Mouse (Mus musculus) C2C12 (cell line): Measurements from ENCODE around the gene Frmd4b. TPM values are rescaled to one million over a fixed set of nuclear protein-coding genes. Genes with fewer than 3 reads are reported as not detected.

ENCODE experiments used
- H3K27me3 ChIP-seq: one replicate; pipeline ENCODE4 v1.6.1; 2011; ENCODE audit not compliant: control insufficient read depth, insufficient read depth, insufficient read length
- H3K36me3 ChIP-seq: one replicate; pipeline ENCODE4 v1.6.1; 2011; ENCODE audit not compliant: control insufficient read depth, insufficient read depth
- H3K4me3 ChIP-seq: one replicate; pipeline ENCODE4 v1.5.1; 2011; ENCODE audit warnings: mild to moderate bottlenecking, control low read depth; ENCODE audit not compliant: poor library complexity, insufficient read depth, severe bottlenecking
- H3K79me2 ChIP-seq: one replicate; pipeline ENCODE4 v1.6.1; 2011; ENCODE audit not compliant: control insufficient read depth, insufficient read depth
- H3K79me3 ChIP-seq: one replicate; pipeline ENCODE4 v1.6.1; 2011; ENCODE audit warnings: low read depth, control low read depth
- H3ac ChIP-seq: one replicate; pipeline ENCODE3; 2011; ENCODE audit warnings: low read depth; ENCODE audit not compliant: control insufficient read depth, insufficient read length
- CEBPB ChIP-seq: IDR thresholded peaks from one replicate; pipeline ENCODE4 v1.6.1; 2011; ENCODE audit warnings: low read depth, mild to moderate bottlenecking, control low read depth, moderate library complexity
- CTCF ChIP-seq: IDR thresholded peaks from one replicate; pipeline ENCODE4 v1.5.1; 2011; ENCODE audit not compliant: control insufficient read depth, insufficient read depth, insufficient read length
- FOSL1 ChIP-seq: IDR thresholded peaks from one replicate; pipeline ENCODE4 v1.8.0; 2011; ENCODE audit warnings: mild to moderate bottlenecking, low read length; ENCODE audit not compliant: poor library complexity, insufficient read depth, severe bottlenecking
- MAX ChIP-seq: IDR thresholded peaks from one replicate; pipeline ENCODE4 v1.6.1; 2011; ENCODE audit warnings: mild to moderate bottlenecking, control low read depth
- MYOD1 ChIP-seq: IDR thresholded peaks from one replicate; pipeline ENCODE4 v1.6.1; 2011; ENCODE audit warnings: low read depth; ENCODE audit not compliant: control insufficient read depth, insufficient read length
- MYOG ChIP-seq: IDR thresholded peaks from one replicate; pipeline ENCODE4 v1.6.1; 2011; ENCODE audit not compliant: control insufficient read depth, insufficient read length; ENCODE audit errors: extremely low read depth
- USF1 ChIP-seq: IDR thresholded peaks from one replicate; pipeline ENCODE4 v1.6.1; 2011; ENCODE audit warnings: low read depth, mild to moderate bottlenecking, control low read depth, moderate library complexity
- polyA plus RNA-seq: library from polyadenylated mRNA; unstranded; fragments of >200 nt; fragmentation: generic; extraction: Trizol; gene quantifications from one replicate; pipeline ENCODE4 v1.2.1, GENCODE M21; 2012; ENCODE audit warnings: missing spikeins

Gene Frmd4b
- polyA plus RNA-seq, 1 experiment = not detected

DNA sequence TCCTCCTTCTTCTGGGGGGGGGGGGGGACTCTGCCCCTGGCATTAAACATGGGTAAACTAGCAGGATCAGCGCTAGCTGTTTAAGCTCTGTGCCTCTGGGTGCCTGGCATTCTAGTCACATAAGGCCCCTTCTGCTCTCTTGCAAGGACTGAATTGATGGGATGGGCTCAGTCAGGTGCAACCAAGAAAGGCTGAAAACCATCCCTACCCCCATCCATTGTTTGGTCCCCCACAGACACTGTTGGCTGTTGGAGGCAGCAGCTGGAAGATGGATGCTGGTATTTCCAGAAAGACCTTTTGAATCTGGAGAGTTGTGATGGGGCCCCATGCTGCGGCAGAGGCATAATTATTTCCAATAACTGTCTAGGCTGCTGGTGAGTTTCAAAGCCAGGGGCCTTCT is 7.3 kb downstream of the Frmd4b start:
- Histone ChIP-seq H3K79me3 (no peaks in the 10 kb centered on the region), H3K79me2 (no peaks in the 10 kb centered on the region), H3K36me3 (no peaks in the 10 kb centered on the region), H3K27me3 (no peaks in the 10 kb centered on the region), H3K4me3 (no peak overlapping the region), H3ac (no peak overlapping the region)
- TF ChIP-seq FOSL1 (no peak), MYOD1 (no peak), MYOG (no peak), CTCF (no peak), USF1 (no peak), MAX (no peak), CEBPB (no peak)

DNA sequence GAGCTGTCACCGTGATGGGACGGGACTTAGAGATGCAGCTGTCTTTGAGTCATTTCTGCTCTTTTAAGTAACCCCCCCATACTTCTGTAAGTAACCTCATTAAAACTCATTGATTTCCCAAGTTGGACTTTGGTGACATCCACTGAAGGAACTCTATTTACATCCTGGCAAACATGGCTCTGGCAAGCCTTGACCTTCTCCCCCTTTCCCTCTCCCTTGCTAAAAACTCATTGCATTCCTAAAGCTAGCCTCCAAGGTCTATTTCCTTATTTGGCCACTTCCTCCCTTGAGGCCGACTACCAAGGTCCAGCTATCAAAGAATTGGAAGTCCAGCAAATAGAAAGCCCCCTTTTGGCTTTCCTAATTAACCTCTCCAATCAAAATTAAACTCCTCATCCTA is 9.7 kb downstream of the Frmd4b start:
- Histone ChIP-seq H3K4me3 (no peak overlapping the region), H3K36me3 (no peaks in the 10 kb centered on the region), H3K79me2 (no peaks in the 10 kb centered on the region), H3K79me3 (no peaks in the 10 kb centered on the region), H3K27me3 (no peaks in the 10 kb centered on the region), H3ac (no peak overlapping the region)
- no peak for TF ChIP-seq USF1
- no peak for TF ChIP-seq MYOD1
- TF ChIP-seq CEBPB = no peak
- TF ChIP-seq MYOG = no peak
- no peak for TF ChIP-seq CTCF
- no peak for TF ChIP-seq MAX
- TF ChIP-seq FOSL1 = no peak

DNA sequence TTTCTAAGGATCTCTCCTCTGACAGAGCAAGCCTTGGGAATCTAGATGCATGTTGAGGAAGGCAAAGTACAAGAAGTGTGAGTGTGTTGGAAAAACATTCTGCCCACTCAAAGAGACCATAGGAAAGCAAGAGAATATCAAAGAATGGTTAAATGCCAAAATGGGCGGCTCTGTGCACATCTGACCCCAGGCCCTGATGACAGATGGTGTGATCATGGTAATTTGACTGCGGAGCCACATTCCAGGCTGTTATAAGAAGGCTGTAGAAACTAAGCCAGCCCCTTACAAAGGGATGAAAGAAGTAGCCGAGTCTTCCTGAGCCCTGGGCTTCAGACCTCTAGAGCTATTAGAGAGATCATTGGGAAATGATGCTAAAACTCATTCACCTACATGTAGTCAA is 22.1 kb downstream of the Frmd4b start:
- H3K27me3 ChIP-seq = peaks cover 3% of the 10 kb centered on the region
- no peaks in the 10 kb centered on the region for H3K79me3 ChIP-seq
- H3K36me3 ChIP-seq = no peaks in the 10 kb centered on the region
- TF ChIP-seq MYOG = no peak
- no peak for TF ChIP-seq CEBPB
- no peak for TF ChIP-seq CTCF
- TF ChIP-seq MAX = no peak
- TF ChIP-seq FOSL1 = no peak
- no peak for TF ChIP-seq USF1
- TF ChIP-seq MYOD1 = no peak
- no peak overlapping the region for H3K4me3 ChIP-seq
- no peaks in the 10 kb centered on the region for H3K79me2 ChIP-seq
- H3ac ChIP-seq = no peak overlapping the region

DNA sequence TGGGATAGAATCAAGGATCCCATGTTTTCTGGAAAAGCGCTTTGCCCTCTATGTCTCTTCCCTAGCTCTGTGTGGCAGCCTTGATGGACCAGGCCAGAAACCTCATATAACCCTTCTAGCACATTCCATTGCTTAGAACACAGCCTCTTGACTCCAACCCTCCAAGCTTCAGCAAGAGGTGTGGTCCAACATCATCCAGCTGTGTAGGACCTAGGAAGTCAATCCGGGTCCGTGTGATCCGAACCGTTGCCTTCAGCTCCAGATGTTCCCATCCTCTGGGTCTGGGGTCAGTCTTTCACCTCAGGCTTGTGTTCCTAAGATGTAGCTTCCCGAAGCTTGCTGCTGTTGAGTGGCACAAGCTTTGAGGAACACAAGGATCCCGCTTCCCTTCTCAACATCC is 22.8 kb downstream of the Frmd4b start:
- no peak overlapping the region for H3K4me3 ChIP-seq
- TF ChIP-seq USF1 (no peak), FOSL1 (no peak), CEBPB (no peak), CTCF (no peak), MYOD1 (no peak), MAX (no peak), MYOG (no peak)
- no peaks in the 10 kb centered on the region for H3K79me3 ChIP-seq
- H3K27me3 ChIP-seq = peaks cover 3% of the 10 kb centered on the region
- H3K79me2 ChIP-seq = no peaks in the 10 kb centered on the region
- no peaks in the 10 kb centered on the region for H3K36me3 ChIP-seq
- H3ac ChIP-seq = no peak overlapping the region

DNA sequence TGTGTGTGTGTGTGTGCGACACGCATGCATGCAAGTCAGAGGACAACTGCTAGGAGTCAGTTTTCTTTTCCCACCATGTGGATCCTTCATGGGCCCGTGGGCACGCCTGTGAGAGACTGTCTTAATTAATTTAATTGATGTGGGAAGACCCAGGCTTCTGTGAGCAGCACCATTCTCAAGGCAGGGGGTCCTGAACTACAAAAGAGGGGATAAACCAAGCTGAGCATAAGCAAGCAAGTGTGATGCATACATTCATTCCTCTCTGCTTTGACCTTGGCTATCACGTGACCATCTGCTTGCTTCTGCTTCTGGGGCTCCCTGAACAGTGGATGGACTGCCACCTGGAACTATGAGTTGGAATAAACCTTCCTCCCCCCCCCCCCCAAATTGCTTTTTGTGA is 27.1 kb downstream of the Frmd4b start:
- no peaks in the 10 kb centered on the region for H3K79me3 ChIP-seq
- no peaks in the 10 kb centered on the region for H3K36me3 ChIP-seq
- H3K27me3 ChIP-seq = peaks cover 3% of the 10 kb centered on the region
- H3K79me2 ChIP-seq = no peaks in the 10 kb centered on the region
- no peak for TF ChIP-seq USF1
- TF ChIP-seq MYOG = no peak
- no peak for TF ChIP-seq MYOD1
- no peak for TF ChIP-seq CEBPB
- TF ChIP-seq MAX = no peak
- no peak for TF ChIP-seq CTCF
- TF ChIP-seq FOSL1 = no peak
- H3K4me3 ChIP-seq = no peak overlapping the region
- no peak overlapping the region for H3ac ChIP-seq

DNA sequence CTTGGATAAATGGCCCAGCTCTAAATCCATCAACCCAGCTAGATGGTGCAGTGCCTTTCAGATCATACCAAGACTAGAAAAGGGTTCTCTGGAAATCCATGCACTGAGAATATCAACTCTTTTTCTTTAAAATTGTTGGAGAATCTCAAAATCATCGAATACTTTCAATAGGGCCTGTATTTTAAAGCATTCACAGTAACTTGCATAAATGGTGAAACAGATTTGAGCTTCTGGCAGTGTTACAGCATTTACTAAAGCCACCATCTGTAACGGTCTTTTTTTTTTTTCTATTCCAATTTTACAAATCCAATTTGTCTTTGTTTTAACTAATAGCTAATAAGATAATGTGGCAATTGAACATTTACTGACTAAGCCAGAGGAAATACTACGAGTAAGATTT is 27.8 kb downstream of the Frmd4b start:
- Histone ChIP-seq H3K79me3 (no peaks in the 10 kb centered on the region), H3K27me3 (peaks cover 3% of the 10 kb centered on the region), H3K79me2 (no peaks in the 10 kb centered on the region), H3ac (no peak overlapping the region), H3K4me3 (no peak overlapping the region), H3K36me3 (no peaks in the 10 kb centered on the region)
- TF ChIP-seq MYOG (no peak), CEBPB (no peak), MAX (no peak), MYOD1 (no peak), CTCF (no peak), FOSL1 (no peak), USF1 (no peak)
